Mouse (Mus musculus): ENCODE data around the gene Cntrob.

DNA sequence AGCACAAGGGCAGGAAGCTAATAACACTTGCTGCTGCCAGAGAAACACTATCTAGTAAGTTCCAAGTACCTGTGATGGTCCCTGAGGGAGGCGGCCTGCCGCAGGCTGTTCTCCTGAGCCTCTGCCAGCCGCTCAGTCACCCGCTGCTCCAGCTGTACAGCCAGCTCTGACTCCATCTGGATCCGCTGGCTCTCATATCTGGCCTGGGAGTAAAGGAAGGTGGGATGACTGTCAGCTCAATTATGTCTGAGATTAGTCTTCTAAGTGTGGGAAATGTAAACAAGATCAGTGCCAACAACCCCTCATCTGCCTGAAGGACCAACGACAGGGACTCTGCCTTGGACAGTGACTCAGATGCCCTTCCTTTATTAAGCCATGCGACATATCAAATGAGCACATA lies 12.3 kb downstream of the Cntrob start:
- TF ChIP-seq CTCF (IDR thresholded peaks at IDR 0.05; ENCODE audit: low read depth) (no peak), EP300 (IDR thresholded peaks at IDR 0.05; ENCODE audit: low read depth) (no peak)

All from liver, postnatal 0 days (tissue).